Mouse (Mus musculus) intestine, embryonic 16.5 days (tissue): ENCODE results near the gene Gatm. TPM values are rescaled to one million over a fixed set of nuclear protein-coding genes. Genes with fewer than 3 reads are reported as not detected.

Experiments used
- ATAC-seq: fragments of 200-750 bp; cut with Nextera tagmentation; 2 replicates; pipeline ENCODE4 v1.8.0; 2017; ENCODE audit warnings: moderate TSS enrichment, moderate library complexity
- H3K27ac ChIP-seq: fragments of 300-500 bp; sonication (generic); 2 replicates; pipeline ENCODE4 v1.5.1; 2014; ENCODE audit warnings: mild to moderate bottlenecking, low read length
- H3K27me3 ChIP-seq: fragments of 300-500 bp; sonication (generic); replicated peaks from 2 replicates; pipeline ENCODE4 v1.6.1; 2014; ENCODE audit warnings: low read length, control low read depth, mixed read lengths; ENCODE audit not compliant: control insufficient read depth, insufficient read depth
- H3K36me3 ChIP-seq: fragments of 300-500 bp; sonication (generic); 2 replicates; pipeline ENCODE4 v1.6.1; 2014; ENCODE audit warnings: low read length, control low read depth; ENCODE audit not compliant: control insufficient read depth, insufficient read depth
- H3K4me1 ChIP-seq: fragments of 300-500 bp; sonication (generic); 2 replicates; pipeline ENCODE4 v1.6.1; 2014; ENCODE audit warnings: low read length, control low read depth, mixed read lengths; ENCODE audit not compliant: control insufficient read depth, insufficient read depth
- H3K4me2 ChIP-seq: fragments of 300-500 bp; sonication (generic); 2 replicates; pipeline ENCODE4 v1.6.1; 2014; ENCODE audit warnings: low read depth, low read length, control low read depth
- H3K4me3 ChIP-seq: fragments of 300-500 bp; sonication (generic); 2 replicates; pipeline ENCODE4 v1.5.1; 2014; ENCODE audit warnings: mild to moderate bottlenecking, low read length
- H3K9ac ChIP-seq: fragments of 300-500 bp; sonication (generic); 2 replicates; pipeline ENCODE4 v1.6.1; 2014; ENCODE audit warnings: low read depth, low read length
- H3K9me3 ChIP-seq: fragments of 300-500 bp; sonication (generic); 2 replicates; pipeline ENCODE4 v1.6.1; 2016; ENCODE audit warnings: low read length, control low read depth; ENCODE audit not compliant: control insufficient read depth
- WGBS: fragments of 180-500 bp; shearing (Covaris S2); extraction: QIAGEN DNeasy Blood & Tissue Kit; methylation state at CpG from one replicate; pipeline ENCODE4 v1.1.7; 2014; 5-methylcytosine and 5-hydroxymethylcytosine counted together
- microRNA counts: library from miRNA; unstranded; fragments of <30 nt; microRNA quantifications from one replicate; lab custom pipeline; 2016
- microRNA-seq: library from miRNA; unstranded; fragments of <30 nt; microRNA quantifications from one replicate; pipeline ENCODE4, GENCODE M21; 2016
- polyA plus RNA-seq: library from polyadenylated mRNA; unstranded; fragments of >200 nt; fragmentation: Nextera tagmentation; extraction: Ambion mirVana; gene quantifications from 2 replicates; pipeline ENCODE4 v1.2.1, GENCODE M21; 2015

Gene Gatm
- polyA plus RNA-seq, 1 experiment from 2014 or later = 22.3 TPM

GRCm38 (mm10) chr2:122572438-122572837 lies 38.7 kb downstream of the Gatm start:
- H3K36me3 ChIP-seq = no peaks in the 10 kb centered on the region
- H3K9ac ChIP-seq = no peak overlapping the region
- H3K9me3 ChIP-seq = no peaks in the 10 kb centered on the region
- no peak for ATAC-seq
- no peak overlapping the region for H3K4me2 ChIP-seq
- WGBS = 63% methylated on average over 1 of the region's 1 CpGs
- no peak overlapping the region for H3K4me3 ChIP-seq
- H3K27me3 ChIP-seq = no peaks in the 10 kb centered on the region
- H3K4me1 ChIP-seq = no peaks in the 10 kb centered on the region
- H3K27ac ChIP-seq = no peak overlapping the region

GRCm38 (mm10) chr2:122571326-122571725 lies 39.8 kb downstream of the Gatm start:
- no peaks in the 10 kb centered on the region for H3K4me1 ChIP-seq
- no peak overlapping the region for H3K9ac ChIP-seq
- H3K9me3 ChIP-seq = no peaks in the 10 kb centered on the region
- H3K4me3 ChIP-seq = no peak overlapping the region
- no peak for ATAC-seq
- no peak overlapping the region for H3K27ac ChIP-seq
- 79% methylated on average over 4 of the region's 4 CpGs for WGBS
- H3K36me3 ChIP-seq = no peaks in the 10 kb centered on the region
- no peaks in the 10 kb centered on the region for H3K27me3 ChIP-seq
- H3K4me2 ChIP-seq = no peak overlapping the region

GRCm38 (mm10) chr2:122570430-122570829 lies 40.7 kb downstream of the Gatm start:
- no peak for ATAC-seq
- Histone ChIP-seq H3K27me3 (no peaks in the 10 kb centered on the region), H3K4me3 (no peak overlapping the region), H3K4me1 (no peaks in the 10 kb centered on the region), H3K27ac (no peak overlapping the region), H3K4me2 (no peak overlapping the region), H3K9ac (no peak overlapping the region), H3K36me3 (no peaks in the 10 kb centered on the region), H3K9me3 (no peaks in the 10 kb centered on the region)
- WGBS = 75% methylated on average over 4 of the region's 4 CpGs

GRCm38 (mm10) chr2:122569439-122569838 lies 41.7 kb downstream of the Gatm start:
- WGBS = 7% methylated on average over 3 of the region's 3 CpGs
- H3K4me3 ChIP-seq = no peak overlapping the region
- ATAC-seq = peak; percentile 48
- H3K4me2 ChIP-seq = no peak overlapping the region
- no peaks in the 10 kb centered on the region for H3K4me1 ChIP-seq
- no peaks in the 10 kb centered on the region for H3K9me3 ChIP-seq
- no peak overlapping the region for H3K27ac ChIP-seq
- H3K9ac ChIP-seq = no peak overlapping the region
- no peaks in the 10 kb centered on the region for H3K36me3 ChIP-seq
- no peaks in the 10 kb centered on the region for H3K27me3 ChIP-seq

- H3K4me1 ChIP-seq = no peaks in the 10 kb centered on the region
- no peaks in the 10 kb centered on the region for H3K27me3 ChIP-seq
- no peak for ATAC-seq
- no peak overlapping the region for H3K9ac ChIP-seq
- no peaks in the 10 kb centered on the region for H3K36me3 ChIP-seq
- H3K27ac ChIP-seq = no peak overlapping the region
- no peak overlapping the region for H3K4me3 ChIP-seq
- no peaks in the 10 kb centered on the region for H3K9me3 ChIP-seq
- 95% methylated on average over 1 of the region's 1 CpGs for WGBS
- H3K4me2 ChIP-seq = no peak overlapping the region
Observed at GRCm38 (mm10) chr2:122562251-122562650, 48.9 kb downstream of the Gatm start.

- 92% methylated on average over 5 of the region's 5 CpGs for WGBS
- Histone ChIP-seq H3K36me3 (no peaks in the 10 kb centered on the region), H3K27me3 (no peaks in the 10 kb centered on the region), H3K4me2 (no peak overlapping the region), H3K9ac (no peak overlapping the region), H3K9me3 (no peaks in the 10 kb centered on the region), H3K27ac (no peak overlapping the region), H3K4me1 (no peaks in the 10 kb centered on the region), H3K4me3 (no peak overlapping the region)
- ATAC-seq = no peak
Observed at GRCm38 (mm10) chr2:122561221-122561620, 49.9 kb downstream of the Gatm start.

- no peak for ATAC-seq
- H3K27ac ChIP-seq = no peak overlapping the region
- no peak overlapping the region for H3K9ac ChIP-seq
- no peak overlapping the region for H3K4me3 ChIP-seq
- H3K27me3 ChIP-seq = no peaks in the 10 kb centered on the region
- no peaks in the 10 kb centered on the region for H3K9me3 ChIP-seq
- H3K4me1 ChIP-seq = no peaks in the 10 kb centered on the region; the same call in 1 of the 2 replicates
- 33% methylated on average over 2 of the region's 2 CpGs for WGBS
- H3K36me3 ChIP-seq = no peaks in the 10 kb centered on the region
- no peak overlapping the region for H3K4me2 ChIP-seq
Observed at GRCm38 (mm10) chr2:122558317-122558716, 52.8 kb downstream of the Gatm start.

MicroRNAs encoded within 50 kb of the gene (microRNA counts, 519-probe panel; counts per million panel counts)
- 35.7 counts per million for microRNA mmu-miR-147 (lab: Ali Mortazavi, UCI)

Small RNA genes lying within 50 kb of the gene (microRNA-seq; reads per million reads assigned to microRNA genes)
- 27.1 reads per million, percentile 33 among the genes with 10 or more reads in this experiment for gene Mir147

Other genes starting within 250 kb of the Gatm start
- 1.9 and 2.2 TPM in 2 replicates for gene Shf, start 242.1 kb downstream of the Gatm start, polyA plus RNA-seq
- 93.5 and 105 TPM in 2 replicates for gene Slc28a2, start 184.8 kb downstream of the Gatm start, polyA plus RNA-seq
- 0.53 and 0.75 TPM in 2 replicates for gene Gm14085, start 126.4 kb downstream of the Gatm start, polyA plus RNA-seq
- gene AA467197, start 25.7 kb upstream of the Gatm start, polyA plus RNA-seq = 8.7 and 10.1 TPM in 2 replicates
- 8.1 and 10.1 TPM in 2 replicates for gene Slc30a4, start 91.4 kb upstream of the Gatm start, polyA plus RNA-seq
- 51.9 and 54.4 TPM in 2 replicates for gene Bloc1s6, start 127.2 kb upstream of the Gatm start, polyA plus RNA-seq
- gene Sqor, start 153.9 kb upstream of the Gatm start, polyA plus RNA-seq = 40.1 and 44.8 TPM in 2 replicates